In the genomic region with DNA sequence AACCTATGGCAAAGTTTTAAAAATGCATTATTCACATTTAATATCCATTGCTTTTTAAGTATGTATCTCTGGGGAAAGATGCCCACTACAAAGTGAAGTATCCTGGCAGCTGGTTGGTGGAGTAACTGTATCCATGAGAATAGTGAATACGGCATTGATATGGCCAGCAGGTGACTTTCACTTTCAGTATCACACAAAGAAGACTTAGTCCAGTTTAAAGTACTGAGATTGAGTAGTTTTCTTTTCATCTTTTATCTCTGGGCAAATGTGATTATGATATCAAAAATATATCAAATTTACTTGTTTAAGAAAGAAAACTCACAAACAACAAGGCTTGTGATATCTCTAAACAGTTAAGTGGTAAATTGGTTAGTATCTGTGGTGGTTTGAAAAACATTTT, we compare ENCODE assay signal across 15 mouse cellular contexts. TPM values are rescaled to one million over a fixed set of nuclear protein-coding genes. Genes with fewer than 3 reads are reported as not detected.
DNase-seq lines count a peak whose midpoint lies in the region; ATAC-seq lines count a peak whose summit lies in the region.
"Had no signal": no experiment of that assay in that cellular context is flagged by ENCODE, and none has a peak within 500 bp of the region (broad histone marks: within the 10 kb centered on the region; RNA-seq: fewer than 3 reads in every experiment).

No protein-coding gene starts in this region.

- ATAC-seq in CD4-positive, CD25-positive, alpha-beta regulatory T cell, adult 4 months = peak; percentile 44
- ATAC-seq: forebrain, embryonic 16.5 days; intestine, embryonic 16.5 days had no signal

- DNase-seq in lung, postnatal 36 days = peak; percentile 35
- no peak for DNase-seq in lung, adult 18-20 months
- peak; percentile 5 for DNase-seq in T-cell, adult 2 months (ENCODE audit: low spot score)
- DNase-seq in thymus, postnatal 10 days (ENCODE audit: low spot score in 2 of 2) = no peak
- no peak for DNase-seq in embryo, embryonic 11 days
- no peak for DNase-seq in gastrocnemius, postnatal 25 days
- DNase-seq: adrenal gland, adult 8-10 months; cerebellum, postnatal 36 days; kidney, postnatal 10 days; lung, postnatal 14 days; midbrain, embryonic 14.5 days; retina, postnatal 1 day had no signal

RNA-seq across cellular contexts. Expression of gene Lancl2, which starts 4.4 kb away (rescaled TPM):
- 1 to 10 TPM; 2.6 to 3.5 TPM for polyA plus RNA-seq in CD4-positive, CD25-positive, alpha-beta regulatory T cell, adult 4 months (2017; shearing (Covaris generic))
- total RNA-seq in gastrocnemius, postnatal 25 days (2021) = 1 to 10 TPM; 8.1 to 8.5 TPM

RNA-seq across cellular contexts. Expression of gene Pyurf, which starts 14.8 kb away (rescaled TPM):
- 1 to 10 TPM; 3.2 TPM for polyA plus RNA-seq in CD4-positive, CD25-positive, alpha-beta regulatory T cell, adult 4 months (2017; shearing (Covaris generic))
- total RNA-seq in gastrocnemius, postnatal 25 days (2021) = 10 to 100 TPM; 13.6 to 14.4 TPM

Comparison
In these comparisons a context has a peak if more than half of its experiments do, and no peak if none do; other contexts are left out.
1. DNase-seq: peak in lung, postnatal 36 days (single experiment) and T-cell, adult 2 months (single experiment); none in lung, adult 18-20 months (0 of 2), thymus, postnatal 10 days (0 of 2), embryo, embryonic 11 days (single experiment) and gastrocnemius, postnatal 25 days (single experiment).